Mouse (Mus musculus) embryo, embryonic 11.5 days (tissue): Measurements from ENCODE around the gene Fgfr2.

ENCODE experiments used
- DNase-seq: peaks from one replicate; pipeline ENCODE4 v3.0.0-alpha.2; 2012; ENCODE audit warnings: low read depth, low spot score

Gene Fgfr2

GRCm38 (mm10) chr7:132181586-132182198 lies 941.5 kb downstream of the Fgfr2 start:
- no peak for DNase-seq

- DNase-seq = no peak
These were observed 942.1 kb downstream of the Fgfr2 start for GRCm38 (mm10) chr7:132181042-132181441.

GRCm38 (mm10) chr7:132179049-132179448 lies 944.1 kb downstream of the Fgfr2 start:
- DNase-seq = no peak

GRCm38 (mm10) chr7:132174787-132175186 lies 948.4 kb downstream of the Fgfr2 start:
- no peak for DNase-seq

GRCm38 (mm10) chr7:132174296-132174695 lies 948.9 kb downstream of the Fgfr2 start:
- DNase-seq = no peak

GRCm38 (mm10) chr7:132172220-132172619 lies 950.9 kb downstream of the Fgfr2 start:
- no peak for DNase-seq

- no peak for DNase-seq
These were observed 951.4 kb downstream of the Fgfr2 start for GRCm38 (mm10) chr7:132171716-132172115.

GRCm38 (mm10) chr7:132169419-132170169 lies 953.6 kb downstream of the Fgfr2 start:
- no peak for DNase-seq

GRCm38 (mm10) chr7:132167239-132167638 lies 955.9 kb downstream of the Fgfr2 start:
- no peak for DNase-seq

- no peak for DNase-seq
These were observed 960.9 kb downstream of the Fgfr2 start for GRCm38 (mm10) chr7:132162254-132162653.

GRCm38 (mm10) chr7:132158321-132159025 lies 964.7 kb downstream of the Fgfr2 start:
- no peak for DNase-seq

DNA sequence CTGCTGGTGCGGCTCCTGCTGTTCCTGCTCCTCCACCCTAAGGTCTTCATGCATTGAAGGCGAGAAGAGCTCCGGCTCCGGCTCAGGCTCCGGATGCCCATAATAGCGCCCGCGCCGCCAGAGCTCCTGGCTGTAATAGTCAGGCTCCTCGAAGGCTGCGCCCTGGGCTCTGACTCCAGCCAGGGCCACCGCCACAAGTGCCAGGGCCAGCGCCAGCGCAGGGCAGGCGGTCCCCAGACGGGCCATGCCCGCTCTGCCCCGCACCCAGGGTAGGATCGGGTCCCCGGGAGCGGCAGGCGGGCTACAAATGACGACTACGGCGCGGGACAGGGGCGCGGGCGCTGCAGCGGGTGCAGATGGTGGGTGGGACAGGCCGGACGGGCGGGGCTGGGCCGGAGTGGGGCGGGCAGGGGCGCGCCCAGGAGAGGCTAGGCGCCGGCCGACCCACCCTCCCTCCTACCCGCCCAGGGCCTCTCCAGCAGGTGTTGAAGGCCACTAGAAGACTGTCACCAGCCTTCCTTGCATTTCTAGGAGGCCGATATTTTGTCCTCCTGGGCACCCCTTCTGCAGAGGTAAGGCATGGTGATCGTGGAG lies 968.7 kb downstream of the Fgfr2 start, which contains the start of gene Cpxm2:
Cpxm2 (minus strand) TSS at position 372 of the 594 bp plus-strand sequence.
- DNase-seq = no peak

DNA sequence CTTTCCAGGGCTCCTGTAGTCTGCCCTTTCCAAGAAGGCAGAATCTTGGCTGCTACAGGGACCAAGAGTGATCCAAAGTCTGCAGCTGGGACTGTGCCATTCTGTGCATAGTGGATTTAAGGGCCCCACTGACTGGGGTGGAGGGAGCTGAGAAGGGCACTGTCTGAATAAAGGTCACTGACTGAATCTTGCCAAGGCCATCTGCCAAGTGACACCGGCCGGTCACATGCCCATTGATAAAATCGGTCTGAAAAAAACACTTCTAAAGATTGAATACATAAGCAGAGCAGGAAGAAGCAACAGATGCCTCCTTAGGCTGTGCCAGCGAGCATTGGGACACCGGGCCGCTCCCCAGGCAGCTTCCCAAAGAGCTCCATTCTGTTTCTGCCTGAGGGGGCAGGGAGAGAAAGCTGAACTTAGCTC lies 969.4 kb downstream of the Fgfr2 start:
- DNase-seq = no peak

- DNase-seq = no peak
These were observed 977.8 kb downstream of the Fgfr2 start for GRCm38 (mm10) chr7:132145227-132145800.

- no peak for DNase-seq
These were observed 994.5 kb downstream of the Fgfr2 start for GRCm38 (mm10) chr7:132128687-132129086.

DNA sequence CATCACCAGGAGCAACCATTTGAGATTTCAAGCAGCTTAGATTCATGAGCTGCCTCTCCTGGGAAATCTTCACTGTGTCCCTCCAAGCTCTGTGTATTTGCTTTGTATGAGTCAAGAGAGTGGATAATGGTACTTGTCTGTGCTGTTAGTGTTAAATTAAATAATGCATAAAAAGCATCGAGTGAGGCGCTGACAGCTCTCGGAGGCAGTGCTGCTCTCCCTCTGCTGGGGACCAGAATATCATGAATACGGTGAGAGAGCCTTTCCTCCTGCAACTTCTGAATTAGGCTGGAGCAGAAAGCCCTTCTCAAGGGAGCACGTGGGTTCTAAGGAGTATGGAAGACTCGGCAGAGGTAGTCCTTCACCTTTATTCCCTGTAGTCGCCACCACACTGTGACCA lies 998.2 kb downstream of the Fgfr2 start:
- no peak for DNase-seq

DNA sequence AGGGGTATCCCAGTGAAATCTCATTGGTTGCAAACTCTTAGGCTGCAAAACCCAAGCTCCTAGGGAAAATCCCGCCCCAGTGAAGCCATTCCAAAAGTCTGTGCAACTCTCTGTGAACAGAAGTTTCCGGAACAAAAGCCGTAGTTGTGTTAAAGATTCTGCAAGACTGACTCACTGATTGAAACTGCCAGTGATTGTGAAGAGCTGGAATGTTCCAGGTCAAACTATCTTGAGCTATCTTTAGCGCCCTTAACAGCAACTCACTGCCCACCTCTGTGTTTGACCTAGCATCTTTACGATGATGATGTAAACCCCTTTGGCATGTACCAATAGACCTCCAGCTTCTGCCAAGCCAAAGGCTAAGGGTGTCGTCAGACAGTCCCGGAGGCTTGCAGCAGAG lies 999.9 kb downstream of the Fgfr2 start:
- DNase-seq = no peak

GRCm38 (mm10) chr7:132119817-132120216 lies 1003.3 kb downstream of the Fgfr2 start:
- DNase-seq = no peak

DNA sequence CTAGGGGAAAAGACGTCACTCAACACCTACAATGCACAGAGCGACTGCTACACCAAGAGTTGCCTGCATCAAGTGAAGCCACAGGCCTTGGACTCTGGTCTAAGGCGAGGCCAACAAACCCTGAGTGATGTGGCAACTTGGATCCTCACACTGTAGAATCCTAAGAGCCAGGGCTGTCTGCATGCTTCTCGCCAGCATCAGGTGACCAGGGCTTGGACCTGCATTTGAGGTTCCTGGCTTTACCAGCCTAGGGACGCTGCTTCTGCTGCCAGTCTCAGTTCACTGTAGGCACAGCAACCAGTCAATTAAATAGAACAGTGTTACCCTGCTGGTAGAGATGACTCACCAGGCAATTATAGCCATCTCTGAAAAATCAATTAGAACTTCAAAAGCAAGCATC lies 1011.4 kb downstream of the Fgfr2 start:
- DNase-seq = no peak

DNA sequence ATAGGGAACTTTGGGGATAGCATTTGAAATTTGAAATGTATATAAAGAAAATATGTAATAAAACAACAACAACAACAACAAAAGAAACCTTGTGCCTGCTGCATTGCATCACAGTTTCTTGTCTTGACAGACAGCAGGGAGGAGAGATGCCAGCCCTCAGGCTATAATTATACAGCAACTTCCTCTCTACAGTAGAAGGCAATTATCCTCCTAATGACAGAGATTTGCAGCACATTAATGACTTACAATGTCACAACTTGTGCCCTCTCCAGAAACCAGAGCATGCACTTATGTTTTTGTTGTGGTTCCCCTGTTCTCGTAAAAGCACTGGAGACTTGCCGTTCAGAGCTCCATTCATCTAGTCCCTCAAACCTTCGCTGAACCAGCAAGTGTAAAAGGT lies 1012.8 kb downstream of the Fgfr2 start:
- DNase-seq = no peak

GRCm38 (mm10) chr7:132106891-132107290 lies 1016.3 kb downstream of the Fgfr2 start:
- no peak for DNase-seq

DNA sequence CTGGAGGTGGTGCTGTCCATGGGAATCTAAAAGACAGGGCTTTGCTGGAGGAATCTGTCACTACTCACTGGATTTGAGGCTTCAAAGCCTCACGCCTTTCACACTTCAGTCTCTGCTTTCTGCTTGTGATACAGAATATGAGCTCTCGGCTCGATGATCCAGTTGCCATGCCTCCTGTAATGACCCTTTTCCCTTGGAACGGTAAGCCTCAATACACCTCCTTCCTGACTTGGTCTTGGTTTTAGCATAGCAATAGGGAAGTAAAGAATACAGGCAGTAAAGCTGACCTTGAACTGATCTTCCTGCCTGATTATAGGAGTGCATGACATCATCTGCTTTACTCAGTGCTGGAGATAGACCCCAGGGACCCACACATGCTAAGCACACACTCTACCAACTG lies 1017.8 kb downstream of the Fgfr2 start:
- no peak for DNase-seq
